Mouse (Mus musculus): ENCODE data around the gene Hist1h1c.
"Not testable (repeated sequence)": the region's sequence is repeated elsewhere in the genome, so short reads cannot be mapped to it uniquely, and the experiment has no call there.

- not testable (repeated sequence) for TF ChIP-seq CTCF (IDR thresholded peaks at IDR 0.05; ENCODE audit: borderline replicate concordance, extremely low read depth, insufficient read depth, insufficient read length)
- 0 out of 2 replicates have a peak, but pooled peaks have one; percentile 17 for TF ChIP-seq POLR2A (IDR thresholded peaks at IDR 0.05; ENCODE audit: borderline replicate concordance, extremely low read depth, insufficient read depth, insufficient read length, poor library complexity, severe bottlenecking)
Observed at GRCm38 (mm10) chr13:23752067-23752741, 13.6 kb downstream of the Hist1h1c start, which contains the start of gene Hist1h3b.

All from brain, embryonic 14.5 days (tissue).